Mouse (Mus musculus): ENCODE results near the gene Hmgcll1.

DNA sequence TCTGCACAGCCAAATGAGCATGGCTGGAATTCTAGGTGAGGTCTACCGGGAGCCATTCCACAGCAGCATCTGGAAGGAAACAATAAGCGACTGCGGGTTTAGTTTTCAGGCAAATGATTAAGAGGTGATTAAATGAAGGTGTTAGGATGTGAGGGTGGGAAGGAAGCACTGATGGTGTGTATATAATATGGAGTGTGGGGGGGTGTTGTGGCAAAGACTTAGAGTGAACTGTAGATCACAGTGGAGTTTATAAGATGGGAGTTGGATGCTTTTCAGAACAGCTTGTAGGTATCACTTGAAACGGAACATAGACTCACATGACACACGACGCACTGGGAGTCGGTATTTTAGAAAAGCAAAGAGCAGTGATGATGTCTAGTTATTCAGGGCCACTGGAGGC lies 20.4 kb downstream of the Hmgcll1 start:
- no peak for TF ChIP-seq CTCF (IDR thresholded peaks at IDR 0.05; ENCODE audit: low read depth, low read length)
- no peak for TF ChIP-seq TAL1 (conservative IDR thresholded peaks at IDR 0.05; ENCODE audit: low read depth, low read length)
- TF ChIP-seq GATA1 (IDR thresholded peaks at IDR 0.05; ENCODE audit: borderline replicate concordance, low read length): no peak
- no peak for TF ChIP-seq GATA2 (IDR thresholded peaks at IDR 0.05; ENCODE audit: borderline replicate concordance, low read depth, low read length)
- TF ChIP-seq POLR2AphosphoS5 (IDR thresholded peaks at IDR 0.05; ENCODE audit: insufficient replicate concordance, low read depth, low read length): no peak

All from G1E (cell line).